Mouse (Mus musculus): ENCODE measurements around the gene Heatr5a.

- TF ChIP-seq CTCF (IDR thresholded peaks at IDR 0.05; ENCODE audit: insufficient read depth, low read depth, low read length): no peak
- no peak for TF ChIP-seq POLR2A (IDR thresholded peaks at IDR 0.05; ENCODE audit: insufficient read depth, low read depth, low read length)
These were observed 74.2 kb downstream of the Heatr5a start for GRCm38 (mm10) chr12:51896901-51897300.

Measured in olfactory bulb, adult 2 months (tissue).